Mouse (Mus musculus): ENCODE measurements around the gene Zbtb4. TPM values are rescaled to one million over a fixed set of nuclear protein-coding genes. Genes with fewer than 3 reads are reported as not detected.

The Zbtb4 gene
- polyA plus RNA-seq (2014; fragmentation: Nextera tagmentation; extraction: Ambion mirVana) = 1.3 and 1.7 TPM in 2 replicates

GRCm38 (mm10) chr11:69765221-69766125, at the start of gene Zbtb4:
Zbtb4 (plus strand) TSS chr11:69765912.
- Histone ChIP-seq H3K36me3 (ENCODE audit: control insufficient read depth, insufficient read depth, low read length) (no peaks in the 10 kb centered on the region), H3K4me1 (replicated peaks; ENCODE audit: control insufficient read depth, insufficient read depth, low read length) (peaks cover 2% of the 10 kb centered on the region; the same call in 1 of the 2 replicates), H3K27ac (ENCODE audit: low read depth, low read length) (peak within 1 kb of the TSS; percentile 68), H3K9ac (ENCODE audit: low read depth, low read length) (peak within 1 kb of the TSS; percentile 89), H3K27me3 (ENCODE audit: control insufficient read depth, insufficient read depth, low read length) (no peaks in the 10 kb centered on the region), H3K4me2 (replicated peaks; ENCODE audit: low read depth, low read length) (peak within 1 kb of the TSS; percentile 95), H3K4me3 (ENCODE audit: low read depth, low read length) (peak within 1 kb of the TSS; percentile 76), H3K9me3 (ENCODE audit: control insufficient read depth, low read length) (no peaks in the 10 kb centered on the region)
- ATAC-seq (ENCODE audit: low FRiP score) (peak; percentile 59; the same call in 1 of the 2 replicates), DNase-seq (ENCODE audit: low spot score) (peak; percentile 40)
- 23% methylated on average over 37 of the region's 55 CpGs for WGBS

- Histone ChIP-seq H3K9ac (ENCODE audit: low read depth, low read length) (no peak overlapping the region), H3K4me1 (replicated peaks; ENCODE audit: control insufficient read depth, insufficient read depth, low read length) (no peaks in the 10 kb centered on the region), H3K9me3 (ENCODE audit: control insufficient read depth, low read length) (no peaks in the 10 kb centered on the region), H3K4me3 (ENCODE audit: low read depth, low read length) (no peak overlapping the region), H3K27ac (ENCODE audit: low read depth, low read length) (no peak overlapping the region), H3K4me2 (replicated peaks; ENCODE audit: low read depth, low read length) (no peak overlapping the region), H3K27me3 (ENCODE audit: control insufficient read depth, insufficient read depth, low read length) (no peaks in the 10 kb centered on the region), H3K36me3 (ENCODE audit: control insufficient read depth, insufficient read depth, low read length) (no peaks in the 10 kb centered on the region)
- DNase-seq (ENCODE audit: low spot score) (no peak), ATAC-seq (ENCODE audit: low FRiP score) (no peak)
- 25% methylated on average over 5 of the region's 5 CpGs for WGBS
These were observed 49.8 kb upstream of the Zbtb4 start for GRCm38 (mm10) chr11:69715929-69716328.

GRCm38 (mm10) chr11:69716953-69717352, 48.8 kb upstream of the Zbtb4 start:
- WGBS = 49% methylated on average over 4 of the region's 4 CpGs
- H3K36me3 ChIP-seq (ENCODE audit: control insufficient read depth, insufficient read depth, low read length) = no peaks in the 10 kb centered on the region

GRCm38 (mm10) chr11:69718661-69719060, 47.1 kb upstream of the Zbtb4 start:
- no peaks in the 10 kb centered on the region for H3K4me1 ChIP-seq (replicated peaks; ENCODE audit: control insufficient read depth, insufficient read depth, low read length)
- H3K27ac ChIP-seq (ENCODE audit: low read depth, low read length) = no peak overlapping the region
- no peaks in the 10 kb centered on the region for H3K36me3 ChIP-seq (ENCODE audit: control insufficient read depth, insufficient read depth, low read length)
- H3K9ac ChIP-seq (ENCODE audit: low read depth, low read length) = peak overlapping the region; percentile 28; the same call in 1 of the 2 replicates
- ATAC-seq (ENCODE audit: low FRiP score) (no peak), DNase-seq (ENCODE audit: low spot score) (no peak)
- no peaks in the 10 kb centered on the region for H3K9me3 ChIP-seq (ENCODE audit: control insufficient read depth, low read length)
- H3K27me3 ChIP-seq (ENCODE audit: control insufficient read depth, insufficient read depth, low read length) = no peaks in the 10 kb centered on the region
- no peak overlapping the region for H3K4me3 ChIP-seq (ENCODE audit: low read depth, low read length)
- H3K4me2 ChIP-seq (replicated peaks; ENCODE audit: low read depth, low read length) = 0 out of 2 replicates have a peak overlapping the region, but pooled peaks have one; percentile 4
- WGBS = 20% methylated on average over 15 of the region's 15 CpGs

More at GRCm38 (mm10) chr11:69716953-69717352, 48.8 kb upstream of the Zbtb4 start:
- no peak overlapping the region for H3K4me2 ChIP-seq (replicated peaks; ENCODE audit: low read depth, low read length)
- no peaks in the 10 kb centered on the region for H3K9me3 ChIP-seq (ENCODE audit: control insufficient read depth, low read length)
- H3K27me3 ChIP-seq (ENCODE audit: control insufficient read depth, insufficient read depth, low read length) = no peaks in the 10 kb centered on the region
- H3K4me3 ChIP-seq (ENCODE audit: low read depth, low read length) = no peak overlapping the region
- no peak overlapping the region for H3K9ac ChIP-seq (ENCODE audit: low read depth, low read length)
- no peak overlapping the region for H3K27ac ChIP-seq (ENCODE audit: low read depth, low read length)
- DNase-seq (ENCODE audit: low spot score) (no peak), ATAC-seq (ENCODE audit: low FRiP score) (no peak)
- H3K4me1 ChIP-seq (replicated peaks; ENCODE audit: control insufficient read depth, insufficient read depth, low read length) = no peaks in the 10 kb centered on the region

- Histone ChIP-seq H3K9ac (ENCODE audit: low read depth, low read length) (no peak overlapping the region), H3K9me3 (ENCODE audit: control insufficient read depth, low read length) (no peaks in the 10 kb centered on the region), H3K27ac (ENCODE audit: low read depth, low read length) (no peak overlapping the region), H3K4me2 (replicated peaks; ENCODE audit: low read depth, low read length) (no peak overlapping the region), H3K4me1 (replicated peaks; ENCODE audit: control insufficient read depth, insufficient read depth, low read length) (no peaks in the 10 kb centered on the region), H3K4me3 (ENCODE audit: low read depth, low read length) (no peak overlapping the region), H3K36me3 (ENCODE audit: control insufficient read depth, insufficient read depth, low read length) (no peaks in the 10 kb centered on the region), H3K27me3 (ENCODE audit: control insufficient read depth, insufficient read depth, low read length) (no peaks in the 10 kb centered on the region)
- ATAC-seq (ENCODE audit: low FRiP score) = no peak
- no peak for DNase-seq (ENCODE audit: low spot score)
- 73% methylated on average over 6 of the region's 6 CpGs for WGBS
These were observed 46.3 kb upstream of the Zbtb4 start for GRCm38 (mm10) chr11:69719423-69719822.

- ATAC-seq (ENCODE audit: low FRiP score) (no peak), DNase-seq (ENCODE audit: low spot score) (no peak)
- WGBS = 88% methylated on average over 6 of the region's 6 CpGs
- Histone ChIP-seq H3K9ac (ENCODE audit: low read depth, low read length) (no peak overlapping the region), H3K4me1 (replicated peaks; ENCODE audit: control insufficient read depth, insufficient read depth, low read length) (no peaks in the 10 kb centered on the region), H3K27ac (ENCODE audit: low read depth, low read length) (no peak overlapping the region), H3K36me3 (ENCODE audit: control insufficient read depth, insufficient read depth, low read length) (no peaks in the 10 kb centered on the region), H3K9me3 (ENCODE audit: control insufficient read depth, low read length) (no peaks in the 10 kb centered on the region), H3K27me3 (ENCODE audit: control insufficient read depth, insufficient read depth, low read length) (no peaks in the 10 kb centered on the region), H3K4me2 (replicated peaks; ENCODE audit: low read depth, low read length) (no peak overlapping the region), H3K4me3 (ENCODE audit: low read depth, low read length) (no peak overlapping the region)
These were observed 44.9 kb upstream of the Zbtb4 start for GRCm38 (mm10) chr11:69720852-69721251.

- H3K4me2 ChIP-seq (replicated peaks; ENCODE audit: low read depth, low read length) = no peak overlapping the region
- no peaks in the 10 kb centered on the region for H3K4me1 ChIP-seq (replicated peaks; ENCODE audit: control insufficient read depth, insufficient read depth, low read length)
- H3K36me3 ChIP-seq (ENCODE audit: control insufficient read depth, insufficient read depth, low read length) = no peaks in the 10 kb centered on the region
- H3K9me3 ChIP-seq (ENCODE audit: control insufficient read depth, low read length) = no peaks in the 10 kb centered on the region
- 58% methylated on average over 2 of the region's 2 CpGs for WGBS
- ATAC-seq (ENCODE audit: low FRiP score) (no peak), DNase-seq (ENCODE audit: low spot score) (no peak)
- H3K4me3 ChIP-seq (ENCODE audit: low read depth, low read length) = no peak overlapping the region
- no peak overlapping the region for H3K9ac ChIP-seq (ENCODE audit: low read depth, low read length)
- H3K27ac ChIP-seq (ENCODE audit: low read depth, low read length) = no peak overlapping the region
- H3K27me3 ChIP-seq (ENCODE audit: control insufficient read depth, insufficient read depth, low read length) = no peaks in the 10 kb centered on the region
These were observed 42.6 kb upstream of the Zbtb4 start for GRCm38 (mm10) chr11:69723074-69723473.

- no peak for DNase-seq (ENCODE audit: low spot score)
- no peaks in the 10 kb centered on the region for H3K27me3 ChIP-seq (ENCODE audit: control insufficient read depth, insufficient read depth, low read length)
- no peaks in the 10 kb centered on the region for H3K4me1 ChIP-seq (replicated peaks; ENCODE audit: control insufficient read depth, insufficient read depth, low read length)
- H3K4me3 ChIP-seq (ENCODE audit: low read depth, low read length) = no peak overlapping the region
- H3K36me3 ChIP-seq (ENCODE audit: control insufficient read depth, insufficient read depth, low read length) = no peaks in the 10 kb centered on the region
- 40% methylated on average over 5 of the region's 5 CpGs for WGBS
- no peak overlapping the region for H3K4me2 ChIP-seq (replicated peaks; ENCODE audit: low read depth, low read length)
- H3K9me3 ChIP-seq (ENCODE audit: control insufficient read depth, low read length) = no peaks in the 10 kb centered on the region
- no peak for ATAC-seq (ENCODE audit: low FRiP score)
- H3K9ac ChIP-seq (ENCODE audit: low read depth, low read length) = no peak overlapping the region
- H3K27ac ChIP-seq (ENCODE audit: low read depth, low read length) = no peak overlapping the region
These were observed 39.8 kb upstream of the Zbtb4 start for GRCm38 (mm10) chr11:69725951-69726350.

GRCm38 (mm10) chr11:69729063-69729462, 36.6 kb upstream of the Zbtb4 start:
- H3K4me3 ChIP-seq (ENCODE audit: low read depth, low read length) = no peak overlapping the region
- ATAC-seq (ENCODE audit: low FRiP score) (no peak), DNase-seq (ENCODE audit: low spot score) (peak; percentile 71)
- no peak overlapping the region for H3K9ac ChIP-seq (ENCODE audit: low read depth, low read length)
- H3K27ac ChIP-seq (ENCODE audit: low read depth, low read length) = no peak overlapping the region
- H3K9me3 ChIP-seq (ENCODE audit: control insufficient read depth, low read length) = no peaks in the 10 kb centered on the region
- WGBS = 15% methylated on average over 3 of the region's 3 CpGs
- no peaks in the 10 kb centered on the region for H3K27me3 ChIP-seq (ENCODE audit: control insufficient read depth, insufficient read depth, low read length)
- H3K36me3 ChIP-seq (ENCODE audit: control insufficient read depth, insufficient read depth, low read length) = no peaks in the 10 kb centered on the region
- no peak overlapping the region for H3K4me2 ChIP-seq (replicated peaks; ENCODE audit: low read depth, low read length)
- H3K4me1 ChIP-seq (replicated peaks; ENCODE audit: control insufficient read depth, insufficient read depth, low read length) = no peaks in the 10 kb centered on the region

Data from hindbrain, embryonic 11.5 days (tissue).